Mouse (Mus musculus) MEL (cell line): Measurements from ENCODE around the gene Crxos. TPM values are rescaled to one million over a fixed set of nuclear protein-coding genes. Genes with fewer than 3 reads are reported as not detected.
A peak's percentile ranks its signal among the peaks of the same experiment; 100 is the strongest.

Experiments
- DNase-seq: peaks from one replicate; pipeline ENCODE4 v3.0.0; 2011; ENCODE audit warnings: low read depth, low spot score
- H3K27ac ChIP-seq: 2 replicates; pipeline ENCODE4 v1.5.1; 2012; ENCODE audit warnings: low read depth, mild to moderate bottlenecking, control low read depth, low read length, moderate library complexity; ENCODE audit not compliant: control insufficient read depth
- H3K27me3 ChIP-seq, 2 experiments: fragments of 150-350 bp in 1 of 2; sonication (generic) in 1 of 2; 2 replicates each; pipeline ENCODE4 v1.6.1; 2012; ENCODE audit warnings: low read length in 2 of 2, mild to moderate bottlenecking in 2 of 2, improper control_type of control experiment in 1 of 2, moderate library complexity in 1 of 2; ENCODE audit not compliant: insufficient read depth in 2 of 2, control insufficient read depth in 1 of 2
- H3K36me3 ChIP-seq, 2 experiments: 2 replicates each; pipeline ENCODE4 v1.6.1; 2012 to 2014; ENCODE audit warnings: low read length in 2 of 2, improper control_type of control experiment in 1 of 2, inconsistent platforms in 1 of 2, mild to moderate bottlenecking in 1 of 2; ENCODE audit not compliant: insufficient read depth in 2 of 2, control insufficient read depth in 1 of 2
- H3K4me1 ChIP-seq, 2 experiments: fragments of 150-350 bp in 1 of 2; sonication (generic) in 1 of 2; 2 replicates each; pipeline ENCODE4 v1.6.1; 2012; ENCODE audit warnings: low read length in 2 of 2, improper control_type of control experiment in 1 of 2, mild to moderate bottlenecking in 1 of 2; ENCODE audit not compliant: insufficient read depth in 2 of 2, control insufficient read depth in 1 of 2
- H3K4me3 ChIP-seq, 2 experiments: fragments of 150-350 bp in 1 of 2; sonication (generic) in 1 of 2; 2 replicates each; pipeline ENCODE4 v1.5.1; 2012; ENCODE audit warnings: low read depth in 2 of 2, low read length in 2 of 2, mild to moderate bottlenecking in 2 of 2, moderate library complexity in 2 of 2, control low read depth in 1 of 2, improper control_type of control experiment in 1 of 2; ENCODE audit not compliant: control insufficient read depth in 1 of 2, insufficient read depth in 1 of 2
- H3K79me2 ChIP-seq: 2 replicates; pipeline ENCODE4 v1.6.1; 2012; ENCODE audit warnings: mild to moderate bottlenecking, low read length, moderate library complexity; ENCODE audit not compliant: control insufficient read depth, poor library complexity, insufficient read depth
- H3K9ac ChIP-seq: 2 replicates; pipeline ENCODE4 v1.6.1; 2012; ENCODE audit warnings: low read depth, mild to moderate bottlenecking, control low read depth, low read length, moderate library complexity; ENCODE audit not compliant: control insufficient read depth, poor library complexity, severe bottlenecking
- H3K9me3 ChIP-seq: fragments of 150-350 bp; sonication (generic); replicated peaks from 2 replicates; pipeline ENCODE4 v1.6.1; 2012; ENCODE audit warnings: mild to moderate bottlenecking, low read length, improper control_type of control experiment, moderate library complexity; ENCODE audit not compliant: insufficient read depth
- CHD1 ChIP-seq: IDR thresholded peaks from 2 replicates; pipeline ENCODE4 v1.6.1; 2012; ENCODE audit warnings: low read depth, mild to moderate bottlenecking, inconsistent platforms, low read length, improper control_type of control experiment
- CHD2 ChIP-seq: IDR thresholded peaks from 2 replicates; pipeline ENCODE4 v1.6.1; 2011; ENCODE audit warnings: low read length, improper control_type of control experiment
- CTCF ChIP-seq, 3 experiments: IDR thresholded peaks in 2 of 3; conservative IDR thresholded peaks in 1 of 3; 2 replicates each; pipeline ENCODE4 v1.5.1; 2011 to 2012; ENCODE audit warnings: low read length in 3 of 3, low read depth in 2 of 3, mild to moderate bottlenecking in 2 of 3, improper control_type of control experiment in 1 of 3, inconsistent platforms in 1 of 3, mixed read lengths in 1 of 3, moderate library complexity in 1 of 3; ENCODE audit not compliant: control insufficient read depth in 1 of 3, insufficient read depth in 1 of 3, poor library complexity in 1 of 3, severe bottlenecking in 1 of 3
- E2F4 ChIP-seq: IDR thresholded peaks from 2 replicates; pipeline ENCODE4 v1.6.1; 2011; ENCODE audit warnings: low read depth, low read length, improper control_type of control experiment, borderline replicate concordance
- EP300 ChIP-seq, 2 experiments: IDR thresholded peaks; 2 replicates each; pipeline ENCODE4 v1.6.1; 2011; ENCODE audit warnings: improper control_type of control experiment in 2 of 2, low read length in 2 of 2, low read depth in 1 of 2, mild to moderate bottlenecking in 1 of 2
- ETS1 ChIP-seq: IDR thresholded peaks from 2 replicates; pipeline ENCODE4 v1.6.1; 2012; ENCODE audit warnings: low read depth, mild to moderate bottlenecking, inconsistent platforms, low read length, improper control_type of control experiment, moderate library complexity
- GABPA ChIP-seq: IDR thresholded peaks from 2 replicates; pipeline ENCODE4 v1.6.1; 2012; ENCODE audit warnings: low read depth, mild to moderate bottlenecking, inconsistent platforms, low read length, improper control_type of control experiment, moderate library complexity
- HCFC1 ChIP-seq: IDR thresholded peaks from 2 replicates; pipeline ENCODE4 v1.6.1; 2012; ENCODE audit warnings: low read depth, mild to moderate bottlenecking, inconsistent platforms, low read length, improper control_type of control experiment, moderate library complexity
- JUND ChIP-seq: IDR thresholded peaks from 2 replicates; pipeline ENCODE4 v1.6.1; 2011; ENCODE audit warnings: low read depth, mild to moderate bottlenecking, improper control_type of control experiment, low read length
- MAX ChIP-seq: IDR thresholded peaks from 2 replicates; pipeline ENCODE4 v1.6.1; 2011; ENCODE audit warnings: low read length, improper control_type of control experiment
- MXI1 ChIP-seq: IDR thresholded peaks from 2 replicates; pipeline ENCODE4 v1.6.1; 2011; ENCODE audit warnings: mild to moderate bottlenecking, low read depth, low read length, improper control_type of control experiment
- MYB ChIP-seq: IDR thresholded peaks from 2 replicates; pipeline ENCODE4 v1.6.1; 2011; ENCODE audit warnings: mild to moderate bottlenecking, low read depth, low read length, improper control_type of control experiment
- MYC ChIP-seq: IDR thresholded peaks from 2 replicates; pipeline ENCODE4 v1.6.1; 2011; ENCODE audit warnings: low read depth, mild to moderate bottlenecking, low read length, improper control_type of control experiment, moderate library complexity
- NELFE ChIP-seq: IDR thresholded peaks from 2 replicates; pipeline ENCODE4 v1.6.1; 2011; ENCODE audit warnings: low read depth, low read length, improper control_type of control experiment
- POLR2A ChIP-seq, 2 experiments: IDR thresholded peaks; 2 replicates each; pipeline ENCODE4 v1.6.1; 2011 to 2012; ENCODE audit warnings: low read length in 2 of 2, mild to moderate bottlenecking in 2 of 2, control low read depth in 1 of 2, improper control_type of control experiment in 1 of 2, low read depth in 1 of 2, moderate library complexity in 1 of 2; ENCODE audit not compliant: control insufficient read depth in 1 of 2, insufficient read depth in 1 of 2, poor library complexity in 1 of 2
- POLR2AphosphoS2 ChIP-seq: IDR thresholded peaks from 2 replicates; pipeline ENCODE4 v1.6.1; 2011; ENCODE audit warnings: low read length, improper control_type of control experiment
- POLR2AphosphoS5 ChIP-seq: IDR thresholded peaks from 2 replicates; pipeline ENCODE4 v1.6.1; 2012; ENCODE audit warnings: low read depth, borderline replicate concordance, mild to moderate bottlenecking, inconsistent platforms, low read length, moderate library complexity, mixed read lengths
- SMC3 ChIP-seq: IDR thresholded peaks from 2 replicates; pipeline ENCODE4 v1.6.1; 2011; ENCODE audit warnings: low read depth, low read length, improper control_type of control experiment
- USF1 ChIP-seq: IDR thresholded peaks from 2 replicates; pipeline ENCODE4 v1.6.1; 2014; ENCODE audit warnings: low read depth, mild to moderate bottlenecking, inconsistent platforms, low read length, improper control_type of control experiment, moderate library complexity
- ZC3H11A ChIP-seq: IDR thresholded peaks from 2 replicates; pipeline ENCODE4 v1.6.1; 2012; ENCODE audit warnings: low read depth, mild to moderate bottlenecking, inconsistent platforms, low read length, improper control_type of control experiment
- ZKSCAN1 ChIP-seq: IDR thresholded peaks from 2 replicates; pipeline ENCODE4 v1.6.1; 2012; ENCODE audit warnings: low read depth, mild to moderate bottlenecking, inconsistent platforms, low read length, improper control_type of control experiment, moderate library complexity
- ZNF384 ChIP-seq: IDR thresholded peaks from 2 replicates; pipeline ENCODE4 v1.6.1; 2012; ENCODE audit warnings: low read depth, mild to moderate bottlenecking, inconsistent platforms, low read length, improper control_type of control experiment
- polyA plus RNA-seq, 2 experiments: library from polyadenylated mRNA; stranded (reverse) in 1 of 2; unstranded in 1 of 2; fragments of >175 nt in 1 of 2; fragments of >200 nt in 1 of 2; gene quantifications; 2 replicates each; pipeline versions ENCODE4 v1.2.1 to v1.2.4; 2012; ENCODE audit warnings: low replicate concordance in 2 of 2, low read depth in 1 of 2; ENCODE audit not compliant: insufficient read length in 2 of 2, insufficient read depth in 1 of 2, missing spikeins in 1 of 2
- total RNA-seq: library from RNA; depleted of rRNA; stranded (reverse); fragments of 300-350 nt; gene quantifications from 2 replicates; pipeline ENCODE4 v1.2.3, GENCODE M21; 2012

Gene Crxos
- total and polyA plus RNA-seq, 3 experiments = 0.10 TPM; not detected in 2

- no peak overlapping the region for H3K27ac ChIP-seq
- H3K36me3 ChIP-seq = peaks cover 0 to 11% of the 10 kb centered on the region in 2 experiments; a peak in 2 of 4 replicates
- H3K4me3 ChIP-seq = no peak overlapping the region
- H3K79me2 ChIP-seq = peaks cover 23% of the 10 kb centered on the region
- H3K27me3 ChIP-seq = no peaks in the 10 kb centered on the region
- no peak overlapping the region for H3K9ac ChIP-seq
- no peak for TF ChIP-seq NELFE
- no peak for TF ChIP-seq JUND
- 0 out of 4 replicates have a peak, but pooled peaks of 1 of the 2 experiments have one; percentile 11 for TF ChIP-seq POLR2A (IDR thresholded peaks at IDR 0.05; ENCODE audit: control insufficient read depth in 1 of 2, insufficient read depth in 1 of 2, low read depth in 1 of 2, low read length in 2 of 2, poor library complexity in 1 of 2)
- TF ChIP-seq ZKSCAN1 = no peak
- TF ChIP-seq MYB = no peak
- no peak for TF ChIP-seq ZC3H11A
- DNase-seq = no peak
- H3K4me1 ChIP-seq = peaks cover 4 to 12% of the 10 kb centered on the region in 2 experiments; a peak in 3 of 4 replicates
- H3K9me3 ChIP-seq = no peaks in the 10 kb centered on the region
Measured at GRCm38 (mm10) chr7:15918371-15918770, 36.0 kb downstream of the Crxos start.

- no peak overlapping the region for H3K9ac ChIP-seq
- no peaks in the 10 kb centered on the region for H3K9me3 ChIP-seq
- no peaks in the 10 kb centered on the region for H3K27me3 ChIP-seq
- H3K4me1 ChIP-seq = peaks cover 4 to 15% of the 10 kb centered on the region in 2 experiments; a peak in 3 of 4 replicates
- peaks cover 23% of the 10 kb centered on the region for H3K79me2 ChIP-seq
- no peak for TF ChIP-seq EP300 (IDR thresholded peaks at IDR 0.05; ENCODE audit: low read depth in 1 of 2, low read length in 2 of 2)
- TF ChIP-seq ZC3H11A = no peak
- TF ChIP-seq POLR2AphosphoS5 = no peak
- no peak for TF ChIP-seq ZNF384
- no peak for TF ChIP-seq E2F4
- TF ChIP-seq GABPA = no peak
- no peak for TF ChIP-seq ETS1
- no peak for TF ChIP-seq POLR2AphosphoS2
- no peak for TF ChIP-seq CHD1
- TF ChIP-seq CTCF (IDR thresholded peaks at IDR 0.05 in 2 of 3, conservative IDR thresholded peaks at IDR 0.05 in 1 of 3; ENCODE audit: control insufficient read depth in 1 of 3, insufficient read depth in 1 of 3, low read depth in 2 of 3, low read length in 3 of 3, poor library complexity in 1 of 3, severe bottlenecking in 1 of 3) = no peak
- no peak for TF ChIP-seq ZKSCAN1
- no peak for TF ChIP-seq MXI1
- TF ChIP-seq MYC = no peak
- TF ChIP-seq SMC3 = no peak
- no peak for TF ChIP-seq USF1
- TF ChIP-seq CHD2 = no peak
- no peak for TF ChIP-seq MAX
- no peak for TF ChIP-seq NELFE
- no peak for TF ChIP-seq HCFC1
- no peak for DNase-seq
- H3K36me3 ChIP-seq = peaks cover 0 to 11% of the 10 kb centered on the region in 2 experiments; a peak in 2 of 4 replicates
- no peak overlapping the region for H3K27ac ChIP-seq
- H3K4me3 ChIP-seq = no peak overlapping the region
Measured at GRCm38 (mm10) chr7:15919947-15920346, 37.5 kb downstream of the Crxos start.
